Mouse (Mus musculus): ENCODE measurements around the gene Echdc3. TPM values are rescaled to one million over a fixed set of nuclear protein-coding genes. Genes with fewer than 3 reads are reported as not detected.

Gene Echdc3
- 1 to 10 TPM; 5.3 to 6.5 TPM for total RNA-seq (2021)
- long read RNA-seq, experiment 1, transcript Echdc3-201 (5 exons, 1,851 nt): major isoform, 10 of 11 reads
- long read RNA-seq, experiment 1, partial matches to known transcripts: 1 of 11 reads
- long read RNA-seq, experiment 1, other reads (novel, unspliced or antisense): 0 of 11 reads
- long read RNA-seq, experiment 2, transcript Echdc3-201 (5 exons, 1,851 nt): major isoform, 12 of 13 reads
- long read RNA-seq, experiment 2, partial matches to known transcripts: 0 of 13 reads
- long read RNA-seq, experiment 2, other reads (novel, unspliced or antisense): 0 of 13 reads

GRCm38 (mm10) chr2:6212724-6213511, at the start of gene Echdc3:
Gene Echdc3, minus strand, starts transcription at chr2:6213033.
- DNase-seq: peak; percentile 92
- intact Hi-C loops (cut with DNase I): loop anchor here (2.0 kb wide), 1 partner anchor 110 kb away; the partner anchor contains the start of gene Usp6nl
- Histone ChIP-seq H3K27ac (peak within 1 kb of the TSS; percentile 94), H3K4me3 (peak within 1 kb of the TSS; percentile 72)
- TF ChIP-seq CTCF (IDR thresholded peaks at IDR 0.05): no peak

GRCm38 (mm10) chr2:6261718-6262117, 48.9 kb upstream of the Echdc3 start:
- Histone ChIP-seq H3K4me3 (no peak overlapping the region), H3K27ac (no peak overlapping the region)
- DNase-seq: no peak
- TF ChIP-seq CTCF (IDR thresholded peaks at IDR 0.05): no peak
- intact Hi-C loops (cut with DNase I): no loop called here

- peak; percentile 29 for DNase-seq
- TF ChIP-seq CTCF (IDR thresholded peaks at IDR 0.05): no peak
- Histone ChIP-seq H3K4me3 (no peak overlapping the region), H3K27ac (no peak overlapping the region)
- intact Hi-C loops (cut with DNase I): no loop called here
These were observed 48.4 kb upstream of the Echdc3 start for GRCm38 (mm10) chr2:6261201-6261672.

- no peak for TF ChIP-seq CTCF (IDR thresholded peaks at IDR 0.05)
- H3K27ac ChIP-seq: no peak overlapping the region
These were observed 47.8 kb upstream of the Echdc3 start for GRCm38 (mm10) chr2:6260661-6261060.

DNA sequence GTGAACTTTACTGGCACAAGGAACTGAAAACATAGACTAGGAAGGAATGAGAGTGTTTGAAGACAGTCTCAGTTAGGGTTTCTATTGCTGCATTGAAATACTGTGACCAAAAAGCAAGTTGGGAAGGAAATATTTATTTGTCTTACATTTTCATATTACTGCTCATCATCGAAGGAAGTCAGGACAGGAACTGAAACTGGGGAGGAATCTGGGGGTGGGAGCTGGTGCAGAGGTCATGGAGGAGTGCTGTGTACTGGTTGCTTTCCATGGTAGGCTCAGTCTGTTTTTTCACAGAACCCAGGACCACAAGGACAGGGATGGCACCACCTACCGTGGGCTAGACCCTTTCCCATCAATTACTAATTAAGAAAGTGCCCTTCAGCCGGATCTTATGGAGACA, 46.3 kb upstream of the Echdc3 start:
- no peak for TF ChIP-seq CTCF (IDR thresholded peaks at IDR 0.05)
- no peak for DNase-seq
- Histone ChIP-seq H3K27ac (no peak overlapping the region), H3K4me3 (no peak overlapping the region)
- intact Hi-C loops (cut with DNase I): no loop called here

More at GRCm38 (mm10) chr2:6260661-6261060, 47.8 kb upstream of the Echdc3 start:
- DNase-seq: no peak
- no peak overlapping the region for H3K4me3 ChIP-seq
- intact Hi-C loops (cut with DNase I): no loop called here

- no peak for DNase-seq
- H3K27ac ChIP-seq: no peak overlapping the region
- intact Hi-C loops (cut with DNase I): no loop called here
- TF ChIP-seq CTCF (IDR thresholded peaks at IDR 0.05): no peak
- no peak overlapping the region for H3K4me3 ChIP-seq
These were observed 45.2 kb upstream of the Echdc3 start for GRCm38 (mm10) chr2:6258026-6258425.

DNA sequence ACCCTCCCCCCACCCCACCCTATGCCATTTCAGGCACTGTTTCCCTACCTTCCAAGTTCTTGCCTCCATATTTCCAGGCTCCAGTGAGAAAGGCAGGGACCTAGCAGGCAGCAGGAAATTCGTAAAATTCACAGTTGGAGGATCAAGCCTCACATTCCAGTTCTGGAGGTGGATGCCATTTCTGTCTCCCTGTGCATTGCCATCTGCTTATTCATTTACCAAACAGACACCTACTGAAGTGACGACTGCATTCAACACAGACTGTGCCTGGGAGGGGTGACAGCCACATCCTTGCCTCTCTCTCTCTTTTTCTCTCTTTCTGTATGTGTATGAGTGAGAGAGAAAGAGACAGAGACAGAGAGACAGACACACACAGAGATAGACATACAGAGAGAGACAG, 44.3 kb upstream of the Echdc3 start:
- H3K4me3 ChIP-seq: no peak overlapping the region
- intact Hi-C loops (cut with DNase I): no loop called here
- DNase-seq: no peak
- TF ChIP-seq CTCF (IDR thresholded peaks at IDR 0.05): no peak
- H3K27ac ChIP-seq: no peak overlapping the region; the same call in 1 of the 2 replicates

GRCm38 (mm10) chr2:6255989-6256841, 43.4 kb upstream of the Echdc3 start:
- peak; percentile 54 for DNase-seq
- peak overlapping the region; percentile 50 for H3K4me3 ChIP-seq
- intact Hi-C loops (cut with DNase I): no loop called here
- no peak for TF ChIP-seq CTCF (IDR thresholded peaks at IDR 0.05)
- H3K27ac ChIP-seq: peak overlapping the region; percentile 70

DNA sequence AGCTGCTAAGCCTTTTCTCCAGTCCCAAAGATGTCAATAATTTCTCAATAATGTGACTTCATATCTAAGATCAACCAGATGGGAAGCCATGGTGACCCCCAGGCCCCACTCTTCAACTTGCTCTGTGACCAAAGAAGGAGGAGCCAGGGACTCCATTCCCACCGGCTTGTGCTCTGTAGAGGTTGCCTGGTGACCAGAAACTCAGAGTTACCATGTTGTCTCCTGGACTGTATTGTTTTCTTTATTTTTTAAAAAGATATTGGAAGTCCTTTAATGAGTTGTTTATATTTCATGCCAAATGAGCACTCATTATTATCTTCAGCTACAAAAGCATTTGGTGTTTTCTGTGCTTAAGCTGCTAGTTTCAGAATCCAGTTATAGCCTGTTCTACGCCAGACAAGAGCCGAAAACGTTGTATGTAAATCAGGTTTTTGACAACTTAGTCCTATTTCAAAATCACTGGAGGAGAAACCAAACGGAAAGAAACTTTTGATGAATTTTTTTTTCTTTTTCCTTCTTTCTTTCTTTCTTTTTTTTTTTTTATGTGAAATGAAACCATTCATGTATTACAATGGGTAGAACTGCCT, 42.7 kb upstream of the Echdc3 start:
- TF ChIP-seq CTCF (IDR thresholded peaks at IDR 0.05): no peak
- peak overlapping the region; percentile 50; the same call in 1 of the 2 replicates for H3K4me3 ChIP-seq
- DNase-seq: no peak
- intact Hi-C loops (cut with DNase I): no loop called here
- H3K27ac ChIP-seq: peak overlapping the region; percentile 70; the same call in 1 of the 2 replicates

- TF ChIP-seq CTCF (IDR thresholded peaks at IDR 0.05): no peak
- DNase-seq: no peak
- Histone ChIP-seq H3K27ac (no peak overlapping the region), H3K4me3 (no peak overlapping the region)
- intact Hi-C loops (cut with DNase I): no loop called here
These were observed 39.7 kb upstream of the Echdc3 start for GRCm38 (mm10) chr2:6252491-6252890.

GRCm38 (mm10) chr2:6251076-6251496, 38.3 kb upstream of the Echdc3 start:
- no peak for DNase-seq
- Histone ChIP-seq H3K4me3 (no peak overlapping the region), H3K27ac (no peak overlapping the region)
- TF ChIP-seq CTCF (IDR thresholded peaks at IDR 0.05): no peak
- intact Hi-C loops (cut with DNase I): no loop called here

DNA sequence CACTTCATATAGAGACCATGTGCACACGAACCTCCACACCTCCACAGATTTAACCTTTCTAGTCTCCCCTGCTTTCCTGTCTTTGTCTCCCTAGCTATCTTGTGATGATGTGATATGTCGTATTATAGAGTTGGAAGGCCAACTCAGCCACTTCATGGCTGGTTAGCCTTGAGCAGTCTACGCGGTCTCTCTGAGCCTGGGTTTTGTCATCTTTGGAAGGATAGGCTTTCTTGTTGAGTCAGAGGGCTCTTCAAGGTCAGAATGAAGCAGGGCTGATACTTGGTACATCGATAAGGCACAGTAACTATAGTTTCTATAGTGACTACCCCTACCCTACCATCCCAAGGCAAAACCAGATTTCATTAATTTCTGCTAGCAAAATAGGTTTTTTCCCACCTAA, 28.6 kb upstream of the Echdc3 start:
- Histone ChIP-seq H3K27ac (no peak overlapping the region), H3K4me3 (no peak overlapping the region)
- DNase-seq: no peak
- no peak for TF ChIP-seq CTCF (IDR thresholded peaks at IDR 0.05)
- intact Hi-C loops (cut with DNase I): no loop called here
